Mouse (Mus musculus): ENCODE measurements around the gene Prss35. TPM values are rescaled to one million over a fixed set of nuclear protein-coding genes. Genes with fewer than 3 reads are reported as not detected.
A peak's percentile ranks its signal among the peaks of the same experiment; 100 is the strongest.

Prss35 gene
- 1.8 and 2.3 TPM in 2 replicates for polyA plus RNA-seq (2016; fragmentation: Nextera tagmentation; extraction: Ambion mirVana)

GRCm38 (mm10) chr9:86742959-86743911, at the start of gene Prss35:
Prss35 (plus strand) TSS chr9:86743649.
- Histone ChIP-seq H3K4me3 (peak within 1 kb of the TSS; percentile 50), H3K36me3 (no peaks in the 10 kb centered on the region), H3K27me3 (ENCODE audit: low read depth, poor library complexity, severe bottlenecking) (peaks cover 17% of the 10 kb centered on the region), H3K4me1 (peaks cover 18% of the 10 kb centered on the region), H3K9me3 (replicated peaks) (no peaks in the 10 kb centered on the region), H3K27ac (peak within 1 kb of the TSS; percentile 27; the same call in 1 of the 2 replicates)
- peak; percentile 69 for DNase-seq (ENCODE audit: low spot score)
- 6% methylated on average over 19 of the region's 19 CpGs for WGBS

- Histone ChIP-seq H3K9me3 (replicated peaks) (no peaks in the 10 kb centered on the region), H3K4me3 (no peak overlapping the region), H3K27me3 (ENCODE audit: low read depth, poor library complexity, severe bottlenecking) (peaks cover 22% of the 10 kb centered on the region), H3K36me3 (no peaks in the 10 kb centered on the region), H3K4me1 (peaks cover 9% of the 10 kb centered on the region), H3K27ac (no peak overlapping the region)
- DNase-seq (ENCODE audit: low spot score), result no peak
- 92% methylated on average over 6 of the region's 6 CpGs for WGBS
Observed at GRCm38 (mm10) chr9:86693935-86694334, 49.5 kb upstream of the Prss35 start.

- no peaks in the 10 kb centered on the region for H3K9me3 ChIP-seq (replicated peaks)
- peaks cover 9% of the 10 kb centered on the region for H3K4me1 ChIP-seq
- peak overlapping the region; percentile 78; the same call in 1 of the 2 replicates for H3K4me3 ChIP-seq
- no peak overlapping the region for H3K27ac ChIP-seq
- WGBS, result 93% methylated on average over 7 of the region's 7 CpGs
- no peaks in the 10 kb centered on the region for H3K36me3 ChIP-seq
- H3K27me3 ChIP-seq (ENCODE audit: low read depth, poor library complexity, severe bottlenecking), result peaks cover 22% of the 10 kb centered on the region
- no peak for DNase-seq (ENCODE audit: low spot score)
Observed at GRCm38 (mm10) chr9:86694644-86695043, 48.8 kb upstream of the Prss35 start.

GRCm38 (mm10) chr9:86695199-86695817, 48.1 kb upstream of the Prss35 start:
- Histone ChIP-seq H3K4me3 (peak overlapping the region; percentile 78), H3K27ac (peak overlapping the region; percentile 85), H3K36me3 (no peaks in the 10 kb centered on the region), H3K9me3 (replicated peaks) (no peaks in the 10 kb centered on the region), H3K4me1 (peaks cover 9% of the 10 kb centered on the region), H3K27me3 (ENCODE audit: low read depth, poor library complexity, severe bottlenecking) (peaks cover 22% of the 10 kb centered on the region)
- 1% methylated on average over 50 of the region's 56 CpGs for WGBS
- DNase-seq (ENCODE audit: low spot score), result peak; percentile 62

DNA sequence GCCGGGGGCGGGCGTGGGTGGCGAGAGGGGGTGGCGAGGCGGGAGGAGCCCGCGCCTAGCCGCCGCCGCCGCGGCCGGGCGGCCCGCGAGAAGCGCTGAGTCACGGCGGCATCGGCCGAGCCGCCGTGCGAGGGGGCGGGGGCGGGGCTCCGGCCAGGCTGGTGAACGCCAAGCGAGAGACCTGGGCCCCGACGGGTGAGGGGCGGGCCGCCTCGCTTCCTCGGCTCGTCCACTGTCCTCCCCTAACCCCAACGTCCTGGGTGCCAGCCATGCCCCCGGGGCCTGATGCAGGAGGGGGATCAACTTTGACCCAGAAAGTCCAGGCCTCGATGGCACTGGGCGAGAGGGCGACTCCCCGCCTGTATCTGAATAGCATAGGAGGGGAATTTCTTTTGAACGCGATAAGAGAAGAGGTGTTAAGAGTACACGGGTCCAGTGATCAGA, 47.6 kb upstream of the Prss35 start, which contains the start of gene Me1:
Me1 (minus strand) TSS at position 136 of the 444 bp plus-strand sequence.
- DNase-seq (ENCODE audit: low spot score), result peak; percentile 73
- no peaks in the 10 kb centered on the region for H3K9me3 ChIP-seq (replicated peaks)
- peak within 1 kb of the TSS; percentile 85 for H3K27ac ChIP-seq
- H3K36me3 ChIP-seq, result no peaks in the 10 kb centered on the region
- H3K4me3 ChIP-seq, result peak within 1 kb of the TSS; percentile 78
- peaks cover 22% of the 10 kb centered on the region for H3K27me3 ChIP-seq (ENCODE audit: low read depth, poor library complexity, severe bottlenecking)
- WGBS, result under 1% methylated on average over 30 of the region's 46 CpGs
- peaks cover 9% of the 10 kb centered on the region for H3K4me1 ChIP-seq

DNA sequence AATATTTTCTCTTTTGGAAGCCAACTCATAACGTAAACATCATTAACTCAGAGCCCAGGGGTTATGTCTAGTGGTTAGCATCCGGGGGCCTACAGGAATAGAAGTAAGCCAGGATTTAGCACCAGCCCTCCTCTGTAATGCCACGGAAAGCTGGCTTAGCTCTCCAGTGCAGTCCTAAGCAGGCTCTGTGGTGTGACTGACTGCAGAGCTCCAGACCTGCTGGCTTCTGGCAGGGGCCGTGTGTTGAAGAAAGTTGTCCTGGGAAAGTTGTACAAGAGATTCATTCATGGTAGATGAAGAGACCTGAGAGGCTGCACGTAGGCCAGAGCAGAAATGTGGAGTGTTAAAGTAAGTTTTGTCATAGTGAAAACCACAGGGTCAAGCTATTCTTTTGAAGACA, 42.2 kb upstream of the Prss35 start:
- H3K36me3 ChIP-seq, result no peaks in the 10 kb centered on the region
- H3K27ac ChIP-seq, result no peak overlapping the region
- DNase-seq (ENCODE audit: low spot score), result no peak
- no peaks in the 10 kb centered on the region for H3K9me3 ChIP-seq (replicated peaks)
- 38% methylated on average over 5 of the region's 5 CpGs for WGBS
- H3K27me3 ChIP-seq (ENCODE audit: low read depth, poor library complexity, severe bottlenecking), result peaks cover 7% of the 10 kb centered on the region; the same call in 1 of the 2 replicates
- H3K4me1 ChIP-seq, result 0 out of 2 replicates have a peak, but pooled peaks cover 3% of the 10 kb centered on the region
- H3K4me3 ChIP-seq, result no peak overlapping the region

- Histone ChIP-seq H3K27me3 (ENCODE audit: low read depth, poor library complexity, severe bottlenecking) (peaks cover 2% of the 10 kb centered on the region; the same call in 1 of the 2 replicates), H3K9me3 (replicated peaks) (no peaks in the 10 kb centered on the region), H3K36me3 (no peaks in the 10 kb centered on the region), H3K4me3 (no peak overlapping the region), H3K27ac (0 out of 2 replicates have a peak overlapping the region, but pooled peaks have one; percentile 36), H3K4me1 (0 out of 2 replicates have a peak, but pooled peaks cover 3% of the 10 kb centered on the region)
- WGBS, result 24% methylated on average over 2 of the region's 2 CpGs
- no peak for DNase-seq (ENCODE audit: low spot score)
Observed at GRCm38 (mm10) chr9:86701844-86702243, 41.6 kb upstream of the Prss35 start.

GRCm38 (mm10) chr9:86707431-86707830, 36.0 kb upstream of the Prss35 start:
- H3K4me3 ChIP-seq, result no peak overlapping the region
- 70% methylated on average over 1 of the region's 1 CpGs for WGBS
- H3K36me3 ChIP-seq, result no peaks in the 10 kb centered on the region
- no peaks in the 10 kb centered on the region for H3K9me3 ChIP-seq (replicated peaks)
- no peak for DNase-seq (ENCODE audit: low spot score)
- H3K27ac ChIP-seq, result no peak overlapping the region
- H3K4me1 ChIP-seq, result no peaks in the 10 kb centered on the region
- H3K27me3 ChIP-seq (ENCODE audit: low read depth, poor library complexity, severe bottlenecking), result no peaks in the 10 kb centered on the region

GRCm38 (mm10) chr9:86708921-86709320, 34.5 kb upstream of the Prss35 start:
- WGBS, result 77% methylated on average over 6 of the region's 6 CpGs
- H3K4me3 ChIP-seq, result no peak overlapping the region
- DNase-seq (ENCODE audit: low spot score), result no peak

DNA sequence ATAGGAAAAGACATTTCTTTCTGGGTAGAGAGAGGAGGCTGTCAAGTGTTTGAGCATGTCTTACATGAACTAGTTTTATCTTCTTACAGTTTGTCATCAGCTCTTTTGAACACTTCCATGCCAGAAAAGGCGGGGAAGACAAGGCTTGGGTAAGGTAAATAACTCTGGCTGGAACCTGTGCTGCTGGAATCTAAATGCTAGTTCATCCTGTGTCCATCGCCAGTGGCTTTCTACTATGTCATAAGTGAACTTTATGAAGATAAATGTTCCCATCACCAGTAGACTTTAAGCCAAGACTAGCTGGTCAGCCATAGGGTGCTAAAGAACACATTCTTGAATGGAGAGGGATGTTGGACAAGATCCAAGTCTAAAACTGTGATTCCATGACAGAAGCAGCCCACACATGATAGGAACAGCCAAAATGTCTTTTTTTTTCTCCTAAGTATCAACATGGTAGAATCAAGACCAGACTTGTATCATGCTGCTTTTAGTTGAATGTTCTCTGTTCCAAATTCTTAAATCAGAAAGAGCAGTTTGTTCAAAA, 33.3 kb upstream of the Prss35 start:
- WGBS, result 90% methylated on average over 2 of the region's 2 CpGs
- Histone ChIP-seq H3K4me1 (no peaks in the 10 kb centered on the region), H3K36me3 (no peaks in the 10 kb centered on the region), H3K4me3 (no peak overlapping the region), H3K9me3 (replicated peaks) (no peaks in the 10 kb centered on the region), H3K27me3 (ENCODE audit: low read depth, poor library complexity, severe bottlenecking) (no peaks in the 10 kb centered on the region), H3K27ac (no peak overlapping the region)
- DNase-seq (ENCODE audit: low spot score), result no peak

More at GRCm38 (mm10) chr9:86708921-86709320, 34.5 kb upstream of the Prss35 start:
- H3K4me1 ChIP-seq, result no peaks in the 10 kb centered on the region
- H3K27me3 ChIP-seq (ENCODE audit: low read depth, poor library complexity, severe bottlenecking), result no peaks in the 10 kb centered on the region
- H3K9me3 ChIP-seq (replicated peaks), result no peaks in the 10 kb centered on the region
- H3K36me3 ChIP-seq, result no peaks in the 10 kb centered on the region
- no peak overlapping the region for H3K27ac ChIP-seq

- H3K4me3 ChIP-seq, result no peak overlapping the region
- H3K4me1 ChIP-seq, result no peaks in the 10 kb centered on the region
- no peaks in the 10 kb centered on the region for H3K9me3 ChIP-seq (replicated peaks)
- no peak for DNase-seq (ENCODE audit: low spot score)
- no peaks in the 10 kb centered on the region for H3K36me3 ChIP-seq
- no peak overlapping the region for H3K27ac ChIP-seq
- H3K27me3 ChIP-seq (ENCODE audit: low read depth, poor library complexity, severe bottlenecking), result no peaks in the 10 kb centered on the region
- WGBS, result 66% methylated on average over 2 of the region's 2 CpGs
Observed at GRCm38 (mm10) chr9:86712648-86713047, 30.8 kb upstream of the Prss35 start.

- Histone ChIP-seq H3K27me3 (ENCODE audit: low read depth, poor library complexity, severe bottlenecking) (no peaks in the 10 kb centered on the region), H3K4me1 (no peaks in the 10 kb centered on the region), H3K9me3 (replicated peaks) (no peaks in the 10 kb centered on the region), H3K36me3 (no peaks in the 10 kb centered on the region), H3K4me3 (no peak overlapping the region), H3K27ac (no peak overlapping the region)
- 91% methylated on average over 3 of the region's 3 CpGs for WGBS
- DNase-seq (ENCODE audit: low spot score), result no peak
Observed at GRCm38 (mm10) chr9:86714089-86714488, 29.4 kb upstream of the Prss35 start.
